Mouse (Mus musculus) left cerebral cortex, postnatal 10 days (tissue): ENCODE results near the gene Rasl10b. TPM values are rescaled to one million over a fixed set of nuclear protein-coding genes. Genes with fewer than 3 reads are reported as not detected.

ENCODE experiments used
- DNase-seq, 2 experiments: peaks; one replicate each; pipeline ENCODE4 v3.0.0; 2021 to 2022; ENCODE audit warnings: low spot score in 2 of 2, mixed read lengths in 1 of 2; ENCODE audit errors: extremely low spot score in 1 of 2
- intact Hi-C: fragments of 180-260 bp; cut with DNase I; formaldehyde crosslinking; loops from one replicate; pipeline ENCODE4 v1.15.1; 2025
- total RNA-seq, 2 experiments: library from RNA; stranded (reverse); gene quantifications; 2 replicates each; pipeline ENCODE4 v1.2.3; 2021

Gene Rasl10b
- total RNA-seq, 2 experiments from 2014 or later = 191 to 201 TPM

- peak in 1 of 2 experiments; percentile 65 for DNase-seq
- intact Hi-C loops = loop anchor here (5.0 kb wide), 1 partner anchor 94 kb away; no protein-coding TSS in a partner anchor
Measured at GRCm38 (mm10) chr11:83421305-83421704, 12.4 kb downstream of the Rasl10b start.

- intact Hi-C loops = loop anchor here (2.0 to 5.0 kb wide), 2 partner anchors 68 to 97 kb away; no protein-coding TSS in a partner anchor
- DNase-seq = peak; percentile 70 to 71
Measured at GRCm38 (mm10) chr11:83424681-83425080, 15.7 kb downstream of the Rasl10b start.

- no peak for DNase-seq
- intact Hi-C loops = no loop called here
Measured at GRCm38 (mm10) chr11:83426964-83427363, 18.0 kb downstream of the Rasl10b start.

DNA sequence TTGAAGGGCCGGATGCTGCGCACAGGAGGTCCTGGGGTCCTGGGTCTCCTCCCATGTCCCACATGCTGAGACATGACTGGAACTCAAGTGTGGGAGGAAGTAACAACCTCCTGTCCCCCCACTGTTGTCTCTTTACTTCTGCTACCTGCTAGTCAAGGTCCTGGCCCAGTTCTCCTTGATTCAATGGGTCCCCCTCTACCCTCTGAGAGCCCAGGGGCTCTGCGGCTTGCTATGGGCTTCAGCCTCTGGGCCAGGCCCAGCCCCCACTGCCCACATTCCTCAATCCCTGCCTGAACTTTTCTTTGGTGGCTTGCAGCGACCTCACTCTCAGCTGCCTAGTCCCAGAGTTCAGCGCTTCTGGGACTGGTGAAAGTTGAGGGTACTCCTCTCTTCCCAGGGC lies 20.4 kb downstream of the Rasl10b start, which contains the start of gene Gas2l2:
Gas2l2 (minus strand) TSS at position 101 of the 400 bp plus-strand sequence.
- DNase-seq = no peak
- intact Hi-C loops = no loop called here

GRCm38 (mm10) chr11:83432533-83432932 lies 23.6 kb downstream of the Rasl10b start:
- intact Hi-C loops = no loop called here

GRCm38 (mm10) chr11:83437377-83437776 lies 28.4 kb downstream of the Rasl10b start, which contains the start of gene 1700020L24Rik:
Gene 1700020L24Rik (plus strand): TSS chr11:83437677.
- intact Hi-C loops = no loop called here
- DNase-seq = no peak

More at GRCm38 (mm10) chr11:83432533-83432932, 23.6 kb downstream of the Rasl10b start:
- no peak for DNase-seq

DNA sequence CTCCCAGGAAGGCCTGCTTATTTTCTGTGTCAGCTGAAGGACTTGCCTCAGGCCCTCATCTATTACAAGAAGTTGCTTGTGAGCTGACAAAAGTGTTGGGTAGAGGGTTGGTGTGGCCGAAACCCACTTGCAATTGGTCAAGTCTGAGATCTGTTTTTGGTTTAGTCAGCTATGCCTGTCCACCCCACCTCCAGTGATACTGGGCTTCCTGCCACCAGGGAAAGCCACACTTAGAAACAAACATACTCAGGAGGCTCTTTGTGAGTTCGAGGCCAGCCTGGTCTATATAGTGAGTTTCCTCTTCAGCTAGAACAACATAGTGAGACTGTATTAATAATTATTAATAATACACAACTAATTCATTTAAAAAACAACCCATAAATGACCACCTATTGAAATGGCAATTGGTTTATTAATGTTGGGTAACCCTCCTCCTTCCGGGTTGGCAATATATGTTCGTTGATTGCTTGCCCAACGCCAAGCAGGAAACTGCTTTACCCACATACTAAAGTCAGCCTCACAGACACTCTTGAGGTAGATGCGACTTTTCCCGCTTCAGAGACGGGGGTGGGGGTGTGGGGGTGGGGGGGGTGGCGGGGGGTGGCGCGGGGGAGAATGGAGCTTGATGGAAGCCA lies 30.6 kb downstream of the Rasl10b start:
- intact Hi-C loops = loop anchor here (5.0 kb wide), 1 partner anchor 303 kb away; no protein-coding TSS in a partner anchor
- no peak for DNase-seq

- DNase-seq = peak; percentile 75 to 89
- intact Hi-C loops = loop anchor here (5.0 kb wide), 1 partner anchor 302 kb away; no protein-coding TSS in a partner anchor
Measured at GRCm38 (mm10) chr11:83440081-83441064, 31.4 kb downstream of the Rasl10b start.

GRCm38 (mm10) chr11:83441235-83441634 lies 32.3 kb downstream of the Rasl10b start:
- intact Hi-C loops = loop anchor here (5.0 kb wide), 1 partner anchor 301 kb away; no protein-coding TSS in a partner anchor
- DNase-seq = peak in 1 of 2 experiments; percentile 59

DNA sequence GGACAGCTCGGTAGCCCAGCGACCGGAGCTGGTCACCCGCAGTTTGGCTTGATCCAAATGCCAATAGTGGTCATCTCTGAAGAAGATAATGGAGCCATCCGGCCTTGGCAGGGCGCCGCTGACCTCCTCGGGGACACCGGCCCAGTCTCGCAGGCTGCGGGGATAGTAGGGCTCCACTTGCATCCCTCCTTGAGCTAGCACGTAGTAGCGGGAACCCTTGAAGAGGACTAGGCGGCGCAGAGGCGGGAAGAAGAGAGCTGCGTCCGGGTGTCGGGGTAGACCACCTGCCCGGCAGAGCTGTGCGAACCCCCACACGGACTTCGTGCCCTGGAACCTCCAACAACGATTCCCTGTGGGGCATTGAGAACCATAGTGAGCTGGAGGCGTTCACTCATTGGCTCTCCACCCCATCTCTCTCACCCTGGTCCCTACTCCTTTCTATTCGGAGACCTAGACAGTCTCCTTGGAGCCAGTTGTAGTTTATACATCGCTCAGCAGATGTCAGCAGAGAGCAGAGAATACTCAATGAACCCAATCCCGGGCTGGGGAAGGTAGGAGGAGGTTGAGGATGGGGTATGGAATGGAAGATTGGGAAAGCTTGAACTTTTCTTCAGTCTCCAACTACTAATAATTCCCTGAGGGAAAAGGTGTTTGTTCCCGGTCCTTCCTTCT lies 33.8 kb downstream of the Rasl10b start:
- intact Hi-C loops = loop anchor here (1.0 to 5.0 kb wide), 2 partner anchors 30 to 300 kb away; no protein-coding TSS in a partner anchor
- DNase-seq = peak; percentile 68 to 72

DNA sequence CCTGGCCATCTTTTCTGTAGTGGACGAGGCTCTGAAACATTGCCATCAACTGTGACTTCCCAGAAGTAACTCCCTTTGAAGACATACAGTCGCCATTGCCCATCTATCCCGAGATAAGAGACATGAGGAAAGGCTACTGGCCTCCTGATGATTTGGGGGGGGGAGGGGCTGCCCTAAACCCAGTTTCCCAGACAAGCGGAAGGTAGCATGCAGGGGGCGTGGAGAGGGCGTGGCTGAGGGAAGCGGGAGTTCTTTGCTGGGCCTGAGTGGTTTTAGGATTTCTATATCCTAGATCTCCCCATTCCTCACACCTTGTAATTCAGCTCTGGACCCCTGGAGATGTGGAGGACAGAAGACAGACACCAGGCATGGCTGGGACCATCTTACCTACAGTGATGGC lies 34.9 kb downstream of the Rasl10b start:
- intact Hi-C loops = loop anchor here (1.0 to 5.0 kb wide), 2 partner anchors 28 to 298 kb away; no protein-coding TSS in a partner anchor
- peak in 1 of 2 experiments; percentile 53 for DNase-seq

DNA sequence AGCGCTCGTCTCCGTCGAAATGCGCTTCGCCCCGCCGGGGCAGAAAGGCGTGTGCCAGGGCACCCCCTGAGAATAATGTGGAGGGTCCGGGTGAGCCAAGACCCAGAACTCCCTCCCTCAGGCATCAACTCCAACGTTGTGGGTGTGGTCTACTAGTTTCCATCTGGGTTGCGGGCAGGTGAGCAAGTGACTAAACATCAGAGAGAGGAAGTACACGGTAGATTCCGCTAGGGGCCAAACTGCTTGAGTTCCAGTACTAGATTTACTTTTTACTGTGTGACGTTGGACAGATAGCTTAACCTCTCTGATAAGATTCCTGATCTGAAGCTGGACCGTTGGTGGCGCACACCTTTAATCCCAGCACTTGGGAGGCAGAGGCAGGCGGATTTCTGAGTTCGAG lies 36.1 kb downstream of the Rasl10b start:
- no peak for DNase-seq
- intact Hi-C loops = no loop called here

DNA sequence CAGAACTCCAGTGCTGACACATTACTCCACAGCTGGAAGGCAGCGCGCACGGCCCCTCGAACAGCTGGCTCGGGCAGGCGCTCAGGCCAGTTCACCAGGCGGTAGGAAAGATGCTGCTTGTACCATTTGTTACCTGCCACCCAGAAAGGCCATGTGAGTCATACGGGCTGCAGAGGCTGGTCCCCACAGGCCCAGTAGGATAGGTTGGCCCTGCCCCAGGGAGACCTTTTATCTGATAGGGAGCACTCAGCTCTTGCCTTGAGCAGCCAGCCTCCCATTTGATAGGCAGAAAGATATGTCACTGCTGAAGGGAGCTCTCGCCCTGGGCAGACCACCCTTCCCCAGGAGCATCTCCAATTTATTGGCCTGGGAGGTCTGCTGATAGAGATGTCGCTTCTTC lies 38.7 kb downstream of the Rasl10b start:
- DNase-seq = no peak
- intact Hi-C loops = no loop called here

- DNase-seq = peak in 1 of 2 experiments; percentile 82
- intact Hi-C loops = no loop called here
Measured at GRCm38 (mm10) chr11:83448021-83448926, 39.3 kb downstream of the Rasl10b start.

GRCm38 (mm10) chr11:83448927-83449236 lies 39.9 kb downstream of the Rasl10b start:
- intact Hi-C loops = no loop called here
- peak in 1 of 2 experiments; percentile 86 for DNase-seq

DNA sequence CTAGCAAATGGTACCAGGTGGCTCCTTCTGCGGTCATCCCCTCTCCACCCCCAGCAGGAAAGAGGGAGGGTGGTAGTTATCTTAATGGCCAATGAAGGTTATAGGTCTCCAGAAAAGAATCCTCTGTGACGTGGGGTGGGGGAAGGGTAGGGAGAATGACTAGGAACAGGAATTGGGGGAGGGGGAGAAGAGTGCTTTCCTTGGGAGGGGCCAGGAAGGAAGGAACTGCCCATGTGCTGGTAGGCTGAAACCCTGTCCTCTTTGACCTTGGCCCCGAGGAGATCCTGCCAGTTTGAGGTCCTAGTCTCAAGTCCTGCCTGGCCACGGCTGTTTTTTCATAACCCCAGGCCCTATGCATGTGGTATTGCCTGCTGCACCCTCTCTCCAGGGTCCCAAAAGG lies 40.4 kb downstream of the Rasl10b start:
- intact Hi-C loops = no loop called here

DNA sequence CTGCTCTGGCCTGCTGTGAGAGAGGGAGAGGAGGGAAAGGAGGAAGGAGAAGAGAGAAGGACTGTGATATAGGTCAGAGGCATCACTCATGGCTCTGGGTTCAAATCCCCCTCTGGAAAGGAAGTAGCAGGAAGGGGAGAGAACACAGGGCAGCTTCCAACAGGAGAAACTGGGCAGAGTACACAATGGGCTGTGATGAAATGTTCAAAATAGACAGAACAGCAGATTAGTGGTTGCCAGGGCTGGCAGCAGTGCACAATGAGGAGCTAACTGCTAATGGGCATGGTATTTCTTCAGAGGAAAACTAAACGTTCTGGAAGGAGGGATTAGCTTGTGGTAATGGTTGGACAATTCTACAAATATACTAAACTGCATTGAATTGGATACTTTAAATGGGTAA lies 41.6 kb downstream of the Rasl10b start:
- no peak for DNase-seq
- intact Hi-C loops = no loop called here

More for the DNA sequence above, 40.4 kb downstream of the Rasl10b start:
- no peak for DNase-seq

- DNase-seq = no peak
- intact Hi-C loops = no loop called here
Measured at GRCm38 (mm10) chr11:83451281-83451680, 42.3 kb downstream of the Rasl10b start.
